ENCODE assay signal across 8 mouse cellular contexts in genomic region chr13:60744078-60744460, GRCm38 (mm10). TPM values are rescaled to one million over a fixed set of nuclear protein-coding genes. Genes with fewer than 3 reads are reported as not detected.
DNase-seq lines count a peak whose midpoint lies in the region; ATAC-seq lines count a peak whose summit lies in the region.

No protein-coding gene starts in this region.

- H3K4me2 ChIP-seq in hindbrain, embryonic 14.5 days (replicated peaks), result no peak overlapping the region

- H3K27ac ChIP-seq in hindbrain, embryonic 14.5 days, result no peak overlapping the region

- ATAC-seq in hindbrain, embryonic 14.5 days (ENCODE audit: low FRiP score), result peak; percentile 54; the same call in 1 of the 2 replicates

- peak; percentile 81 for DNase-seq in ZHBTc4 (ENCODE audit: low read depth, low spot score)
- DNase-seq in cerebellum, postnatal 36 days, result peak; percentile 77 to 79
- DNase-seq in gastrocnemius, adult 18-20 months (ENCODE audit: low spot score), result peak; percentile 83
- peak; percentile 84 for DNase-seq in hindbrain, embryonic 14.5 days (ENCODE audit: low spot score)
- peak; percentile 75 to 76 for DNase-seq in layer of hippocampus, postnatal 36 days
- peak; percentile 90 for DNase-seq in lung, postnatal 36 days
- DNase-seq in retina, embryonic 14.5 days (ENCODE audit: low spot score), result peak; percentile 86
- peak; percentile 93 for DNase-seq in thymus, postnatal 4 days

- no peak overlapping the region for H3K4me3 ChIP-seq in hindbrain, embryonic 14.5 days (replicated peaks; ENCODE audit: low read length)

- no peaks in the 10 kb centered on the region for H3K9me3 ChIP-seq in hindbrain, embryonic 14.5 days (ENCODE audit: control insufficient read depth, low read length)

- H3K4me1 ChIP-seq in hindbrain, embryonic 14.5 days (replicated peaks; ENCODE audit: control insufficient read depth, insufficient read depth, low read length), result peaks cover 7% of the 10 kb centered on the region; the same call in 1 of the 2 replicates

- H3K27me3 ChIP-seq in hindbrain, embryonic 14.5 days (ENCODE audit: control insufficient read depth, insufficient read depth, low read length), result no peaks in the 10 kb centered on the region

- H3K36me3 ChIP-seq in hindbrain, embryonic 14.5 days (replicated peaks; ENCODE audit: control insufficient read depth, insufficient read depth), result peaks cover 63% of the 10 kb centered on the region

- WGBS in hindbrain, embryonic 14.5 days, result 39% methylated on average over 7 of the region's 7 CpGs

- no peak overlapping the region for H3K9ac ChIP-seq in hindbrain, embryonic 14.5 days

RNA-seq across cellular contexts. Expression of gene BC051665, which starts 42.1 kb away (rescaled TPM):
- not detected for total RNA-seq in gastrocnemius, adult 18-20 months (2021)
- not detected in 2 replicates for polyA plus RNA-seq in hindbrain, embryonic 14.5 days (2014; fragmentation: Nextera tagmentation; extraction: Ambion mirVana)
- not detected for total RNA-seq in layer of hippocampus, postnatal 36 days (2021)

RNA-seq across cellular contexts. Expression of gene Ctsll3, which starts 58.6 kb away (rescaled TPM):
- not detected for total RNA-seq in gastrocnemius, adult 18-20 months (2021)
- polyA plus RNA-seq in hindbrain, embryonic 14.5 days (2014; fragmentation: Nextera tagmentation; extraction: Ambion mirVana), result not detected in 2 replicates
- total RNA-seq in layer of hippocampus, postnatal 36 days (2021), result not detected
